Mouse (Mus musculus): Measurements from ENCODE around the gene Tctn1. TPM values are rescaled to one million over a fixed set of nuclear protein-coding genes. Genes with fewer than 3 reads are reported as not detected.
"Not testable (repeated sequence)": the region's sequence is repeated elsewhere in the genome, so short reads cannot be mapped to it uniquely, and the experiment has no call there.

The Tctn1 gene
- total RNA-seq, 4 experiments from 2014 or later, result 15.0 to 16.6 (median 15.7) TPM

DNA sequence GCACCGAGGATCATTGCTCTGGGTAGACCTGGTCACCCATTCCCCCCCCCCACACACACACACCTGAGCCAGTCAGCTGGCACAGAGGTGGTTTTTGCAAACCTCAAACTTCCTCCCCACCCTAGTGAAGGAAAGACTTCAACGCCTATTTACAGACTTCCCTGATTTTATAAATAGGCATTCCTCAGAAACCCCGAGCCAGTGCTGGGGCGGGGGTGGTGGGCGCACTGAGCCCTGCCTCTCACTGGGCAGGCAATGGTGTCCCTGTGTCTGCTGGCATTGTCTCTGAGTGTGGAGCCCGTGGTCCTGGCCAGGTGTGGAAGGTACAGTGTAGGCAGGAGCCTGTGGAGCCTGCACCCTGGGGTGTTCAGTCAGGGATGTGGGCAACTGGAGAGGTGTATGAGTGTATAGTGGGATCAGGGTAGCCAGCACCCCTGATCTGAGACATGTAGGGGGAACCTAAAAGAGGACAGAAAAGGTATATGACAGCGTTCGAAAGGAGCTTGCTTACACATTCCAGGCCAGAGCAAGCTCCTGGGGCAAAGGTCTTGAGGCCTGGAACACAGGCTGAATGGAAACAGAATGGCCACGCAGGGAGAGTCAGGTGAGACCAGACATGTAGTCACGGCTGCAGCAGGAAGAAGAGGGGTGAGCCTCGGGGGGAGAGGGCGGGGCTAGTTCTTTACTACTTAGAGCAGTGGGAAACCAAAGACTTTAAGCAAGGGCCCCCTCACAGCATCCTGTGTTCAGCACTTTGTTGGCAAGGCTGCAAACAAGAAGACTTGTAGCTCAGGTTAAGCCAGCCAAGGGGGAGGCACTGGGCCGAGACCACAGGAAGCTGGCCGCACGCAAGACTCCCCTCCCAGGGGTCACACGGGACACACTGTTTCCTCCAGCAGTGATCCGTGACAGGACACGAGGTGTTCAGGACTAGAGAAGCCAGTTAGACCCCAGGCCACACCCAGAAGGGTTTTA lies 44.3 kb downstream of the Tctn1 start:
- no peak for DNase-seq (ENCODE audit: low spot score in 2 of 2)

DNA sequence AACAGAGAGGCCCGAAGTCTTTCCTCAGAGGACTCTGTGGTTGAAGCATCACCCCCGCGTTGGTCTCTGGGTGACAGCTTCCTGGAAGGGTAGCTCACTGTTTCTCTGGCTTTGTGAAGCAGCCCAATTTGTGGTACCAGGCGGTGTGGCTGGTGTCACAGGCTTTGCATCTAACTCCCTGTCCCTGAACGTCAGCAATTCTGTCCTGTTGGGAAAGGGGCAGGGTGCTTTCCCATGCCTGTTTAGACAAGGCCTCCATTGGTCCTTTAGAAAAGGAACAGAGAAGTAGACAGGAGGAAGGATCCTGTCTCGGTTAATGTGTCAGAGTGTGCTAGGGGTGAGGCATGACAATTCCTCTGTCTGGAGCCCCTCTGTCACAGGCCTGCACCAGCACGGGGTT lies 45.3 kb downstream of the Tctn1 start:
- DNase-seq (ENCODE audit: low spot score in 2 of 2), result no peak

DNA sequence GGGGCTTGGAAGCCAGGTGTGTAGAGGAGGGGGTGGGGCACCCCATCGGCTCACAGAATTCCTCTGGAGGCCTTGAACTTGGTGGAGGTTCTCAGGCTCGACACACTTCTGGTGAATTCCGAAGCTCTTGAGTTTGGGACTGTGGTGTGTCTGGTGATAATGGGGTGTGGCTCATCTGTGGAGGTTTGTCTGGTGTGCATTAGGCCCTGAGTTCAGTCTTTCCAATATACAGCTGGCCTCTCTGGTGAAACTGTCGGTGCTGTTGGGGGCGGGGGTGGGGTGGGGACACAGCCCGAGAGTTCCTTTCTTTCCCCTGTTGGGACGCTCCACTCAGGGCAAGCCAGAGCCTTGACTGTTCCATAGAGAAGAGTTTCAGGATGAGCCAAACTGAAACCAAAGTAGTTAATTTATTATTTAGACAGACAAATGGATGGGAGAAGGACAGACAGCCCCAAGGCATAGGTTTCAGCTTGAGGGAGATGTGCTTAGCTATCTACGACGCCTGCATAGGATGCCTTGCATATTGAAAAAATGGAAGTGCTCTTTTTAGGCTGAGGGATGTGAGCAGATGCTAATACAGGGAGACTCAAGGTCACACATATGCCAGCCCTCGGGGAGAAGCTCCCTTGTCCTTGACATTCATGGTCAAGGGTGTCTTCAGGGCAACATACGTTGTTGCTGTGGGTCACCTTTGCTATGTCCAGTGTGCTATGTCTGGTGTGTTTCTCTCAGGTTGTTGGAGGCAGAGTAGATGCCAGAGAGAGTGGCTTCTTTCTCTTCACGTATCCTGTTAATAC lies 46.0 kb downstream of the Tctn1 start:
- no peak for DNase-seq (ENCODE audit: low spot score in 2 of 2)

DNA sequence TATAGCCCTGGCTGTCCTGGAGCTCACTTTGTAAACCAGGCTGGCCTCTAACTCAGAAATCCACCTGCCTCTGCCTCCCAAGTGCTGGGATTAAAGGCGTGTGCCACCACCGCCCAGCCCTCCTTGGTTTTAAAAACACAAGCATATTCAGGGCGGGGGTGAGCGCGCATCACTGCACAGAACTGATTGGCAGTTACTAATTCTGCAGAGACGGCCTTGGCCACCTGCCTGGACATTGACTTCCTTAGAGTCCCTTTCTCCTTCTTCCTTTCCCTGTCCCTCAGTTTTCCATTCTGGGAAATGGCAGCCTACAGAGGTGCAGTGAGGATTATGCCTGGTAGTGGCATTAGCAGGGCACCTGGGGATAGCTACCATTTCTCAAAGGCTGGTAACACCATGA lies 46.6 kb downstream of the Tctn1 start:
- DNase-seq (ENCODE audit: low spot score in 2 of 2), result no peak

DNA sequence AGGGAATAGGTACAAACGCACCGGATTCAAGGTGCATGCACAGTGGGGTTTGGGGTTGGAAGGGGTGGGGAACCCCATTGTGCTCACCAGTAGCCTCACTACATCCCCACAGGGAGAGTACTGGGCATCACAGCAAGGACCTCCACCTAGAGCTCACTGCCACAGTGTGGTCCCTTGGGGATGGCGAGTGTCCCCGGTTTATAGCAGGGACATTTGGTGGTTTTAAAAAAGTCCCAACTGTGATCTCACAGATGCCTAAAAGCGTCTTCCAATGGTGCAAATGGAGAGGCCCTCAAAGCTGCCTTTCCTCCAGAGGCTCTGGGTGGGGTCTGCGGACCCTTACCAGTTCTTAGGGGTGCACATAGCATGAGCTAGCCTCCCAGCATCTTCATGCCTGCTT lies 50.4 kb downstream of the Tctn1 start:
- no peak for DNase-seq (ENCODE audit: low spot score in 2 of 2)

DNA sequence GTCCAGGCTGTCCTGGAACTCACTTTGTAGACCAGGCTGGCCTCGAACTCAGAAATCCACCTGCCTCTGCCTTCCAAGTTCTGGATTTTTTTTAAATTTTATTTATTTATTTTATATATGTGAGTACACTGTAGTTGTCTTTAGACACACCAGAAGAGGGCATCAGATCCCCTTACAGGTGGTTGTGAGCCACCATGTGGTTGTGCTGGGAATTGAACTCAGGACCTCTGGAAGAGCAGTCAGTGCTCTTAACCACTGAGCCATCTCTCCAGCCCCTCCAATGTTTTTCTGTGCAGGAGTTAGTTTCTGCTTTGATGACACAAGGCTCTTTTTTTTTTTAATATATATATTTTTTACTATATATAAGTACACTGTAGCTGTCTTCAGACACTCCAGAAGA lies 51.4 kb downstream of the Tctn1 start:
- DNase-seq (ENCODE audit: low spot score in 2 of 2), result not testable (repeated sequence)

DNA sequence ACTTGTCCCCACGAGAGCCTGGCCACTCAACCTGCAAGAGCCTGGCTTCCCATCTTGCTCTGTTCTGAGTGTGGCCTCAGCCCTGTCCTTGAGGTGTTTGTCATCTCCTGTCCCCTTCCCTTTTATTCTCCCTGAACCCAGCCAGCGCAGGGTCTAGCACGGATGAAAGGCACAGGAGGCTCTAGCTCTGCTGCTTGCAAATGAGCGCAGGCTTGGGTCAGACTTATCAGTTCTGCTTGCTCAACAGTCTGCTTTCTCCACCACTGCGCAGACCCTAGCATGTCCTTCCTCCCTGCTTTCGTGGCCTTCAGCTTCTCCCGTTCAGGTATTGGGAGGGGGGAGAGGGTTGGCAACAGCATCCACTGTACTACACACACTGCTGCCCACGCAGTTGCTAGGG lies 52.1 kb downstream of the Tctn1 start:
- DNase-seq (ENCODE audit: low spot score in 2 of 2), result no peak

DNA sequence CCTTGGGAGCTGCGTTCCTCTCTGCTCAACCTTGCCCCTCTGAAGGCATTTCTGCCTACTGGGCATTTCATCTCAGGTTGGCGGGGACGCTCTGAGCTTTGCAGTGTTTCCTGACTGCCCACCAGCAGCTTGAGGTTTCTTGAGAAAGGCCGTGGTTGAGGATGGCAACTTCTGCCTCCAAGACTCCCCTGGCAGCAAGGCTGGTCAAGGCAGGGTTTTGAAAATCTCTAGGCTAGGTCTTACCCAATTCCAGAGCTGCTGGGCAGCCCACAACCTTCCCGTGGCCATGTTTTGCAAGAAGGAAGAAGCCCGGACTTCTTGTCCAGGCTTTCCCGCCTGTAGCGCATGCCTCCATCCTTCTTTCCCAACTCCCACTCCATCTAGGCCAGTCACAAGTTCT lies 53.4 kb downstream of the Tctn1 start:
- no peak for DNase-seq (ENCODE audit: low spot score in 2 of 2)

DNA sequence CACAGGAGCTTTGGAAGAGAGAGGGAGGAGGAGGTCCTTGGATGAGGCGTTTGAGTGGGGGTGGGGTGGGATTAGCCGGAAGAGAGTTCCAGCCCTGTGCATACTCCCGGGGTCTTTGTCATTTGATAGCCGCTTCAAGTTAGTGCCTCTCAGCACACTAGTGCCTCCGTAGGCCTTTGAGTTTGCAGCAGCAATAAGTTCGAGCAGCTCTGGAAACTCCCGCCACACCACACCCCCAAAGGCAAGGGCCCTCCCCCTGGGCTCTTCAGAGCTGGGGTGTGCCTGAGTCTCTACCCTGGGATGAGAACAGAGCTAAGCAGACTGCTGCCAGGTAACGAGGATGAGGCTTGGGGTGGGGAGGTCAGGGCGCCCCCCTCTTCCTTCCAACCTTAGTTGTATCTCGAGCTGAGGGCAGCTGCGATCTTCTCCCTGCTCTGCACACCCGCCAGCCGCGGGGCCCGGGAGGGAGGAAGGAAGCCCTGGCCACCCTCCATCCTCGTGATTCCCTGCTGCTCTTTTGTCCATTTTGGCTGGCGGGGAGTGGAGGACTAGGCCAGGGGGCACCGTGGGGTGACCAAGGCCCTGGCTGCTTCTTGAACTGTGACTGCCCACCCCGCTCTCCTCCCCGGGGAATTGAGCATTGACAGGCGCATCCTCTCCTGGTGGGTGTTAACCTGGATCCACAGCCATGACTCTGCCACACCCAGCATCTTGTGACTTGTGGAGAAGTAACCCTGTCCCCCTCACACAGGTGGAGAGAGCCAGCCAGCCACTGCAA lies 54.5 kb downstream of the Tctn1 start:
- DNase-seq (ENCODE audit: low spot score in 2 of 2), result no peak

DNA sequence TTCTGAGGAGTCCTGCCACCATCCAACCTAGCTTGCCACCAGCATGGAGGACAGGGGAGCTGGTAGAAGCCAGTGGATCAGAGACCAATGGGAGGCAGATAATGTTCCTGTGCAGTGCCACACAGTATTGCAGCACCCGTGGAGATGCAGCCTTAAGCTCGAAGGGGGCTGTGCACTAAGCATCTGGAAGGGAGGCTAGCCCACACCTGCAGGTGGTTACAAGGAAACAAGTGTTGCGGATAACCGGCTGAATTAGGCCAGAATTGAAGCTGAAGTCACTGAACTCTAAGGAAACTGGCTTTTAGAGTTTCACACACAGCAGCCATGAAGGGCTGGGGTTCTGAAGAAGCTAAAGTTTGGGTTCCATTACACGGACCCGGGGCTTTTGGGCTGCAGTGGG lies 55.4 kb downstream of the Tctn1 start:
- no peak for DNase-seq (ENCODE audit: low spot score in 2 of 2)

DNA sequence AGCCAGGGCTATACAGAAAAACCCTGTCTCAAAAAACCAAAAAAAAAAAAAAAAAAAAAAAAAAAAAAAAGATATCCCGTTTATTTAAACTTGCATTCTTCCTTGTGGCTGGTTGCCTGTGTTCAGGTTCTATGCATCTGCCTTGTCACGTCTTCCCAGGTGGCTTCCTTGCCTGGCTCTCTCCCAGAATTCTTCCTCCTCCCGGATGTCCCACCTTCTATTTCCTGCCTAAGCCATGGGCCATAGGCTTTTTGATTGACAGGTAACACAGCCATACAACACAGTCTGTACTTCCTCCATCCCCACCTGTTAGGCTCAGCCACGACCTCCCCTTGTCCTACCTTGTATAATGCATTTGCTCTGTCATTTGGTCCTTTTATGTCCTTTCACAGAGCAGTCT lies 57.8 kb downstream of the Tctn1 start, which contains the start of gene Hvcn1:
Gene Hvcn1, plus strand, starts transcription at position 330 of the 400 bp plus-strand sequence.
- no peak for DNase-seq (ENCODE audit: low spot score in 2 of 2)

DNA sequence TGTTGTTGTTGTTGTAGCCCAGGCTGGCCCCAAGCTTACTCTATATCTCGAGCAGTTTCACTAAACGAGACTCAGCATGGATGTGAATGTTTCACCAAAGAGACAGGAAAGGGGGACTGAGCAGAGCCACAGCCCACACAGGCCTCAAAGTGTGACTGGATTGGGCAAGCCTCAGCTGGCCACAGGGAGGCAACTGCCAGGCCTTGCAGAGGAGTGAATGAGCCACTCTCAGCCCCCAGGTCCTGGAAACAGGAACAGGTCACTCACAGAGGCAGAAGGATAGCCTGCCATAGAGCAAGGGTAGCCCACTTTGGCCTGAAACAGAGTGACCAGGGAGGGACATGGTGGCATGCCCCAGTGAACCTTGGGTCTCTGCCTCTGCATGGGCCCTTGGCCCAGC lies 60.1 kb downstream of the Tctn1 start:
- DNase-seq (ENCODE audit: low spot score in 2 of 2), result no peak

DNA sequence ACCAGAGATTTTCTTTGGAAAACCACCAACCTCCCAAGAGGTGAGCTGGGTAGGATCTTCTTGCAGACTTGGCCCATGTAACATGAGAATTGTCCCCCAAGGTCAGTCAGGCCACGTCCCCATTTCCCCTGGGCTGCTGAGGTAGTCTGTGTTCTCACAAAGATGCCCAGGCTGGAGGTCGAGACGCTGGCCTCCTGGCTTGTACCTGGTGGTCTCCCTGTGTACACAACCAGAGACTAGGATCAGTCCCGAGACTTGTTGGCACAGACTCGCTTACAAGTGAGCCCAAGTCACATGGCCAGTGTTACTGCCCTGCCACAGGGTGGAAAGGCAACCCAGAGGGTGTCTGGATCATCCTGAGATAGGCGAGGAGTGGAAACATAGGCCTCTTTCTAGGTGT lies 62.4 kb downstream of the Tctn1 start:
- no peak for DNase-seq (ENCODE audit: low spot score in 2 of 2)

DNA sequence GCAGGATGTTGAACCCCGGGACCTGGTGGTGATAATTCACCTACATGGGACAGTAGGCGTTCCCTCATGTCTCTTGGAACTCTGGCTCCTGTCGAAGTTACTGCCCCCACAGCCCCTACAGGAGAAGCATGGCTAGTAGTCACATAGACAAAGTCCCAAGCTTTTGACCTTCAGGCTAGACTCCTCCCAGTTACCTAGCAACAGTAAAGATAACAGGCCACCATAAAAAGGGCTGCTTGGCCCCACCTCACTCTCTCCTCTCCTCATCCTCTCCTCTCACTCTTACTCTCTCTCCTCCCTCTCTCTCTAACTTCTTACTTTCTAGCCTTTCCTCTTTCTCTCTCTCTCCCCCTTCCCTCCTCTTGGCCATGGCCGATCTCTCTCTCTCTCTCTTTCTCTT lies 63.4 kb downstream of the Tctn1 start:
- DNase-seq (ENCODE audit: low spot score in 2 of 2), result no peak

DNA sequence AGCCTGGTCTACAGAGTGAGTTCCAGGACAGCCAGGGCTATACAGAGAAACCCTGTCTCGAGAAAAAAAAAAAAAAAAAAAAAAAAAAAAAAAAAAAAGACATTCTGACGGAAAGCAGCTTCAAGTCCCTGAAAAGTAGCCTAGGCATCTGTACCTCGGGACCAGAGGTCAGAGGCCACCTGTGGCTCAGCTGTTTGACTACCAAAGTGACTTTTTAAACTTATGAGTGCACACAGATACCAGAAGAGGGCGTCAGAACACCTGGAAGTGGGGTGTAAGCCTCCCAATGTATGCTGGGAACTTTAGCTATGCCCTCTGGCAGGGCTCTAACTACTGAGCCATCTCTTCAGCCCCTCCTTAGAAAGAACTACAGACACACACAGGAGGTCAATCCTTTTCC lies 71.9 kb downstream of the Tctn1 start:
- no peak for DNase-seq (ENCODE audit: low spot score in 2 of 2)

DNA sequence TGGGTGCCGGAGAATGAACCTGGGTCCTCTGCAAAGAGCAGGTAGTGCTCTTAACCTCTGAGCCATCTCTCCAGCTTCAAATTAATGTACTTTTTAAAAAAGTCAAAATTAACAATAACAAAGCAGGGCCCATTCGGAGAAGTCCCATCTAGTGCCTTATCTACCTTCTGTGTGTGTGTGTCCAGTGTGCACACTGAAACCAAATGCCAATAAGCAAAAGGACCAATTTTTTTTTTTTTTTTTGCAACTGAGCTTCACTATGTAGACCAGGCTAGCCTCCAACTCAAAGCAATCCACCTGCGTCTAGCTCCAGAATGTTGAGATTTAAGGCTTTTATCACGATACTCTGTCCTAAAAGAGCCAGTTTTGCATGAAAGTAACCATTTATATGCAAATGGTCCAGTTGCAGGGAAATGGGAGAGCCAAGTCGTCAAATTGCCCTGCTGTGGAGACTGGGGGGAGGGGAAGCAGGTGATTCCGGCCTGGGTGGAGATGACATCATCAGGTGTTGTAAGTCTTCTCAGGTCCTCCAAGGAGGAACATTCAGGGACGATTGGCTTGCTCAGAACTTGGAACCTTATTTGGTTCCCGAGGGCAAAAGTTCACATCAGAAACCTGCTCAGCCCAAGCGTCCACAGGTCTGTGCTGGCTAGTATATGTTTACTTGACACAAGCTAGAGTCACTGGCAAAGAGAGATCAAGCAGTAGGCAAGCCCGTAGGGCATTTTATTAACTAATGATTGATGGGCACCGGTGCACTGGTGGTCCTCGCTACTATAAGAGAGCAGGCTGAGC lies 72.8 kb downstream of the Tctn1 start:
- DNase-seq (ENCODE audit: low spot score in 2 of 2), result no peak

DNA sequence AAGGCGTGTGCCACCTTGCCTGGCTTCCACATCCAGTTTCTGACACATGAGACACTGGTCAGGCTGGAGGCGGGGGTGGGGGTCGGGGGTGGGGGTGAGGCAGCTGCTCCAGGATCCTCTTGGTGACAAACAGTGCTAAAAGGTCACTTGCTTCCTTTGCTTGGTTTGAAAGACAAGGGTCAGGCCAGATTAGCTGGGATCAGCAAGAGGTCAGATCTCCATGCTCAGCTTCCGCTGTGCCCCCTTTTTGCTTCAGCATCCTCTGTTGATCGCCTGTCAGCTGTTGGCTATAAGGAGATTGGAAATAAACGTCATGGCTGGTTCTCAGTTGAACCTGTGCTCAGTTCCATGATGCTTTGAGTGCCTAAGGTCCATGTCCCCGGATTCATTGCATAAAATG lies 73.8 kb downstream of the Tctn1 start:
- DNase-seq (ENCODE audit: low spot score in 2 of 2), result no peak

DNA sequence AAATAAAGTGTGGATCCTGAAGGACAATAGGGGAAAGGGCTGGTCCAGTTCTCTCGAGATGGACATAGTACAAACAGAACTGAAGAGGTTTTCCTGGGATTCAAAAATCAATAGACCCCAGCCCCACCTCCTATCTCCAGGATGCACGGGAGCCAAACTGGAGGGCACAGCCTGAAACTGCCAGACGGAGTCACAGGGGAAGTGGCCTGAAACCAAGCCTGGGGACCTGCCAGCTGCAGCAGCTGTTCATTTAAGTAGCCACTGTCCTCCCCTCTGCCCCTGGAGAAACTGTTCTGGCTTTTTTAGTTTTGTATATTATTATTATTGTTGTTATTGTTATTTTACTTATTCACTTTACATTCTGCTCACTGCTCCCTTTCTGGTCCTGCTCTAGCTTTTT lies 75.1 kb downstream of the Tctn1 start:
- DNase-seq (ENCODE audit: low spot score in 2 of 2), result no peak
